Mouse (Mus musculus): Measurements from ENCODE around the gene Nkpd1. TPM values are rescaled to one million over a fixed set of nuclear protein-coding genes. Genes with fewer than 3 reads are reported as not detected.

Gene Nkpd1
- total and polyA plus RNA-seq, 3 experiments = 0.22 to 0.55 (median 0.53) TPM

DNA sequence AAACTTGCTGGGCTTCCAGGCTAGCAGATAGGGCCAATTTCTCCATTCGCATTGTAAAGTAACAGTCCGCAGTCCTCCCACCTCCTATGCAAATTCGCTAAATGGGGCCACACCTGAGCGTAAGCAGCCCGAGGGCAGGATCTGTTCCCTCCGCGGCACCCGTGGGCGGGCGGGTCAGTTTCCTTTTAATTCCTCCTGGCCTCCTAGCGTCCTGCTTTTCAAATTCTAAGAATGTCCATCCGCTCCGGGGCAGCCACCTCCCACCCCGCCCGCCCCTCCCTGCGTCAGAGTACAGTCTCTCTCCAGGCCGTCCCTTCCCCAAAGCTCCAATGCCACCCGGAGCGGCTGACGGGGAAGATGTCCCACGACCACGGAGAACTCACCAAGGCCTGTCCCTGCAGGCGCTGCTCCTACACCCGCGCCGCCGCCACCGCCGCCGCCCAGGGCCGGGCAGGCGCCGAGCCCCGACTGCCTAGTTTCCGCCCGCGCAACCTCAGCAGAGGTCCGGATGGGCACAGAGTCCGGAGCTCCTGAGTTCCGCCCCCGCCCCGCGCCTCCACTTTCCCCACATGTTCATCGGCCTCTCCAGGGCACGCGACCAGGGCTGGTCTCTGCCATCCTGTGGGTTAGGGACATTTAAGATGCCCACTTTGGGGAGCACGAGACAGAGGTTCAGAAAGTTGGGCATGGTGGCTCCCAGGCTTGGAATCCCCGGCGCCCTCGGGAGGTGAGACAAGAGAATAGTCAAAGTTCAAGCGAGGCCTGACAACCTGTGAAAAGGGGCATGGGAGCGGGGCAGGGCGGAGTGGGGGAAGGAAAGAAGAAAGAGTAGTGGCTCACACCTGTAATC lies 55.5 kb downstream of the Nkpd1 start:
- Histone ChIP-seq H3K27me3 (ENCODE audit: insufficient read depth, low read length) (peaks cover 7% of the 10 kb centered on the region), H3K9me3 (replicated peaks) (no peaks in the 10 kb centered on the region), H3K4me3 (ENCODE audit: low read depth, low read length) (peak overlapping the region; percentile 85), H3K4me1 (ENCODE audit: insufficient read depth, low read depth, low read length) (peaks cover 59% of the 10 kb centered on the region), H3K36me3 (replicated peaks) (peaks cover 35% of the 10 kb centered on the region)
- TF ChIP-seq GATA2 (IDR thresholded peaks at IDR 0.05; ENCODE audit: borderline replicate concordance, low read depth, low read length) (no peak), GATA1 (IDR thresholded peaks at IDR 0.05; ENCODE audit: borderline replicate concordance, low read length) (no peak), TAL1 (conservative IDR thresholded peaks at IDR 0.05; ENCODE audit: low read depth, low read length) (no peak), POLR2AphosphoS5 (IDR thresholded peaks at IDR 0.05; ENCODE audit: insufficient replicate concordance, low read depth, low read length) (no peak), CTCF (IDR thresholded peaks at IDR 0.05; ENCODE audit: low read depth, low read length) (no peak)
- DNase-seq (ENCODE audit: low spot score) = peak; percentile 74
- ATAC-seq (ENCODE audit: extremely low read depth, insufficient number of reproducible peaks, low FRiP score, poor library complexity, severe bottlenecking) = peak; percentile 26

DNA sequence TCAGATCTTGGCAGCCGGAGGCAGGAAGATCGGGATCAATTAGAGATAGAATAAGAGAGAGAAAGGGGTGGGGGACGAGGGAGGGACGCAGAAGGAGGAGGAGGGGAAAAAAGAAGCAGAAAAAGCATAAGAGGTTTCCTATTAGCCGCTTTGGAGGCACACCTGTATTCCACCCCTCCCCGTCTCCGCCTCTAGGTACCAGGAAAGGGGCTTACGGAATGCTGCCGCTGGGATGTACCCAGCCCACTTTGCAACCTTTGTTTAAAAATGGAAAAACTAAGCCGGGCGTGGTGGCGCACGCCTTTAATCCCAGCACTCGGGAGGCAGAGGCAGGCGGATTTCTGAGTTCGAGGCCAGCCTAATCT lies 56.1 kb downstream of the Nkpd1 start:
- DNase-seq (ENCODE audit: low spot score) (no peak), ATAC-seq (ENCODE audit: extremely low read depth, insufficient number of reproducible peaks, low FRiP score, poor library complexity, severe bottlenecking) (no peak)
- Histone ChIP-seq H3K9me3 (replicated peaks) (no peaks in the 10 kb centered on the region), H3K4me1 (ENCODE audit: insufficient read depth, low read depth, low read length) (peaks cover 63% of the 10 kb centered on the region), H3K27me3 (ENCODE audit: insufficient read depth, low read length) (peaks cover 7% of the 10 kb centered on the region), H3K4me3 (ENCODE audit: low read depth, low read length) (peak overlapping the region; percentile 85), H3K36me3 (replicated peaks) (peaks cover 29% of the 10 kb centered on the region)
- TF ChIP-seq GATA1 (IDR thresholded peaks at IDR 0.05; ENCODE audit: borderline replicate concordance, low read length) = no peak
- no peak for TF ChIP-seq GATA2 (IDR thresholded peaks at IDR 0.05; ENCODE audit: borderline replicate concordance, low read depth, low read length)
- no peak for TF ChIP-seq POLR2AphosphoS5 (IDR thresholded peaks at IDR 0.05; ENCODE audit: insufficient replicate concordance, low read depth, low read length)
- no peak for TF ChIP-seq CTCF (IDR thresholded peaks at IDR 0.05; ENCODE audit: low read depth, low read length)
- TF ChIP-seq TAL1 (conservative IDR thresholded peaks at IDR 0.05; ENCODE audit: low read depth, low read length) = no peak

Other genes with a start within 250 kb of the Nkpd1 start
Only the 20 nearest of the 27 such genes appear.
- 26.9 and 39.9 TPM in 2 replicates for gene Ercc1, start 173.1 kb upstream of the Nkpd1 start, total RNA-seq (2014; fragmentation: Nextera tagmentation)
- gene Ercc1, start 173.1 kb upstream of the Nkpd1 start, total RNA-seq (2017) = 29.7 and 50.1 TPM in 2 replicates
- gene Ercc1, start 173.1 kb upstream of the Nkpd1 start, polyA plus RNA-seq (2012) = 97.7 and 105 TPM in 2 replicates
- 9.3 and 10.8 TPM in 2 replicates for gene Cd3eap, start 158.4 kb upstream of the Nkpd1 start, total RNA-seq (2014; fragmentation: Nextera tagmentation)
- gene Cd3eap, start 158.4 kb upstream of the Nkpd1 start, total RNA-seq (2017) = 22.3 and 25.6 TPM in 2 replicates
- gene Cd3eap, start 158.4 kb upstream of the Nkpd1 start, polyA plus RNA-seq (2012) = 56.2 and 57.8 TPM in 2 replicates
- gene Ppp1r13l, start 158.1 kb upstream of the Nkpd1 start, total RNA-seq (2014; fragmentation: Nextera tagmentation) = 8.5 and 15.2 TPM in 2 replicates
- 0.93 and 1.1 TPM in 2 replicates for gene Ppp1r13l, start 158.1 kb upstream of the Nkpd1 start, total RNA-seq (2017)
- 32.9 and 38.0 TPM in 2 replicates for gene Ppp1r13l, start 158.1 kb upstream of the Nkpd1 start, polyA plus RNA-seq (2012)
- gene Ercc2, start 135.8 kb upstream of the Nkpd1 start, total RNA-seq (2014; fragmentation: Nextera tagmentation) = 17.2 and 18.4 TPM in 2 replicates
- gene Ercc2, start 135.8 kb upstream of the Nkpd1 start, total RNA-seq (2017) = 14.8 and 20.2 TPM in 2 replicates
- 36.0 and 40.6 TPM in 2 replicates for gene Ercc2, start 135.8 kb upstream of the Nkpd1 start, polyA plus RNA-seq (2012)
- not detected in 2 replicates for gene Klc3, start 113.7 kb upstream of the Nkpd1 start, total RNA-seq (2014; fragmentation: Nextera tagmentation)
- gene Klc3, start 113.7 kb upstream of the Nkpd1 start, total RNA-seq (2017) = 0.11 TPM in 1 of 2 replicates, not detected in the other
- gene Klc3, start 113.7 kb upstream of the Nkpd1 start, polyA plus RNA-seq (2012) = 0.69 and 0.84 TPM in 2 replicates
- not detected in 2 replicates for gene Ckm, start 113.1 kb upstream of the Nkpd1 start, total RNA-seq (2014; fragmentation: Nextera tagmentation)
- 0.05 and 0.12 TPM in 2 replicates for gene Ckm, start 113.1 kb upstream of the Nkpd1 start, total RNA-seq (2017)
- gene Ckm, start 113.1 kb upstream of the Nkpd1 start, polyA plus RNA-seq (2012) = not detected in 2 replicates
- gene Mark4, start 59.0 kb upstream of the Nkpd1 start, total RNA-seq (2014; fragmentation: Nextera tagmentation) = 17.8 and 21.3 TPM in 2 replicates
- gene Mark4, start 59.0 kb upstream of the Nkpd1 start, total RNA-seq (2017) = 2.7 and 4.3 TPM in 2 replicates
- gene Mark4, start 59.0 kb upstream of the Nkpd1 start, polyA plus RNA-seq (2012) = 34.7 and 46.5 TPM in 2 replicates
- gene Exoc3l2, start 54.5 kb upstream of the Nkpd1 start, total RNA-seq (2014; fragmentation: Nextera tagmentation) = not detected in 2 replicates
- not detected in 2 replicates for gene Exoc3l2, start 54.5 kb upstream of the Nkpd1 start, total RNA-seq (2017)
- gene Exoc3l2, start 54.5 kb upstream of the Nkpd1 start, polyA plus RNA-seq (2012) = 0.02 TPM in 1 of 2 replicates, not detected in the other
- gene Bloc1s3, start 9.5 kb upstream of the Nkpd1 start, total RNA-seq (2014; fragmentation: Nextera tagmentation) = 4.6 and 5.2 TPM in 2 replicates
- 4.2 and 5.2 TPM in 2 replicates for gene Bloc1s3, start 9.5 kb upstream of the Nkpd1 start, total RNA-seq (2017)
- gene Bloc1s3, start 9.5 kb upstream of the Nkpd1 start, polyA plus RNA-seq (2012) = 5.7 and 6.0 TPM in 2 replicates
- gene Trappc6a, start 9.4 kb upstream of the Nkpd1 start, total RNA-seq (2014; fragmentation: Nextera tagmentation) = 87.2 and 92.8 TPM in 2 replicates
- gene Trappc6a, start 9.4 kb upstream of the Nkpd1 start, total RNA-seq (2017) = 141 and 200 TPM in 2 replicates
- 537 and 654 TPM in 2 replicates for gene Trappc6a, start 9.4 kb upstream of the Nkpd1 start, polyA plus RNA-seq (2012)
- 22.4 and 23.0 TPM in 2 replicates for gene Ppp1r37, start 45.2 kb downstream of the Nkpd1 start, total RNA-seq (2014; fragmentation: Nextera tagmentation)
- 10.9 and 13.1 TPM in 2 replicates for gene Ppp1r37, start 45.2 kb downstream of the Nkpd1 start, total RNA-seq (2017)
- gene Ppp1r37, start 45.2 kb downstream of the Nkpd1 start, polyA plus RNA-seq (2012) = 68.4 and 71.2 TPM in 2 replicates
- 0.53 and 0.97 TPM in 2 replicates for gene Zfp296, start 59.4 kb downstream of the Nkpd1 start, total RNA-seq (2014; fragmentation: Nextera tagmentation)
- 0.81 and 0.82 TPM in 2 replicates for gene Zfp296, start 59.4 kb downstream of the Nkpd1 start, total RNA-seq (2017)
- 3.4 TPM in 2 replicates for gene Zfp296, start 59.4 kb downstream of the Nkpd1 start, polyA plus RNA-seq (2012)
- 50.8 and 51.2 TPM in 2 replicates for gene Gemin7, start 59.8 kb downstream of the Nkpd1 start, total RNA-seq (2014; fragmentation: Nextera tagmentation)
- gene Gemin7, start 59.8 kb downstream of the Nkpd1 start, total RNA-seq (2017) = 25.8 and 31.3 TPM in 2 replicates
- gene Gemin7, start 59.8 kb downstream of the Nkpd1 start, polyA plus RNA-seq (2012) = 52.7 and 55.4 TPM in 2 replicates
- 25.8 and 41.4 TPM in 2 replicates for gene Clasrp, start 86.6 kb downstream of the Nkpd1 start, total RNA-seq (2014; fragmentation: Nextera tagmentation)
- 34.2 and 35.1 TPM in 2 replicates for gene Clasrp, start 86.6 kb downstream of the Nkpd1 start, total RNA-seq (2017)
- gene Clasrp, start 86.6 kb downstream of the Nkpd1 start, polyA plus RNA-seq (2012) = 153 and 172 TPM in 2 replicates
- gene Relb, start 111.6 kb downstream of the Nkpd1 start, total RNA-seq (2014; fragmentation: Nextera tagmentation) = 1.5 and 1.9 TPM in 2 replicates
- gene Relb, start 111.6 kb downstream of the Nkpd1 start, total RNA-seq (2017) = 1.5 and 2.0 TPM in 2 replicates
- gene Relb, start 111.6 kb downstream of the Nkpd1 start, polyA plus RNA-seq (2012) = 1.1 and 1.2 TPM in 2 replicates
- gene Clptm1, start 147.2 kb downstream of the Nkpd1 start, total RNA-seq (2014; fragmentation: Nextera tagmentation) = 70.0 and 75.5 TPM in 2 replicates
- 26.0 and 28.6 TPM in 2 replicates for gene Clptm1, start 147.2 kb downstream of the Nkpd1 start, total RNA-seq (2017)
- gene Clptm1, start 147.2 kb downstream of the Nkpd1 start, polyA plus RNA-seq (2012) = 74.8 and 93.4 TPM in 2 replicates
- not detected in 2 replicates for gene Apoc2, start 160.1 kb downstream of the Nkpd1 start, total RNA-seq (2014; fragmentation: Nextera tagmentation)
- gene Apoc2, start 160.1 kb downstream of the Nkpd1 start, total RNA-seq (2017) = not detected in 2 replicates
- gene Apoc2, start 160.1 kb downstream of the Nkpd1 start, polyA plus RNA-seq (2012) = not detected in 2 replicates
- not detected in 2 replicates for gene Gm44805, start 163.6 kb downstream of the Nkpd1 start, total RNA-seq (2014; fragmentation: Nextera tagmentation)
- gene Gm44805, start 163.6 kb downstream of the Nkpd1 start, total RNA-seq (2017) = not detected in 2 replicates
- gene Gm44805, start 163.6 kb downstream of the Nkpd1 start, polyA plus RNA-seq (2012) = not detected in 2 replicates
- not detected in 2 replicates for gene Apoc4, start 163.6 kb downstream of the Nkpd1 start, total RNA-seq (2014; fragmentation: Nextera tagmentation)
- 0.27 TPM in 1 of 2 replicates, not detected in the other for gene Apoc4, start 163.6 kb downstream of the Nkpd1 start, total RNA-seq (2017)
- gene Apoc4, start 163.6 kb downstream of the Nkpd1 start, polyA plus RNA-seq (2012) = 0.22 TPM in 1 of 2 replicates, not detected in the other
- 12.3 and 14.9 TPM in 2 replicates for gene Apoc1, start 174.8 kb downstream of the Nkpd1 start, total RNA-seq (2014; fragmentation: Nextera tagmentation)
- gene Apoc1, start 174.8 kb downstream of the Nkpd1 start, total RNA-seq (2017) = 4.8 and 7.0 TPM in 2 replicates
- gene Apoc1, start 174.8 kb downstream of the Nkpd1 start, polyA plus RNA-seq (2012) = 9.5 and 15.3 TPM in 2 replicates